Comparison of ENCODE assay signal across 29 mouse cellular contexts in the genomic region with DNA sequence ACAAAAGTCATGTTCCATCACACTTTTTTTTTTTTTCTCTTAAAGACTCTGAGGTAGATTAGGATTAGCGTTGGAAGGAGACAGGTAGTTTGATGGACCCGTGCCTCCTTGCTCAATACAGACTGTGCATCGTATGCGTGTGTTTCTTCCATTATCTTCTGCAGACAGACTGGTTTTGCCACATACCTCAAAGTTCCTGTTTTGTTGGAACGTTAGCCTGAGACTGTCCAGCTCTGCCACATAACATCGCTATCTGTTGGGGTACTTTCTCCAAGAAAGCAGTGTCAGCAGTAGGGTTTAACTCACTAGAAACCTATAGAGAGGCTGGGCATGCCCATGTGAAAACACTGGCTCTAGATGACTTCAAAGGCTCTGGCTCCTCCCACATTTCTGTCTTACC. TPM values are rescaled to one million over a fixed set of nuclear protein-coding genes. Genes with fewer than 3 reads are reported as not detected.
"Had no signal": no experiment of that assay in that cellular context is flagged by ENCODE, and none has a peak within 500 bp of the region (broad histone marks: within the 10 kb centered on the region; RNA-seq: fewer than 3 reads in every experiment).

No protein-coding gene starts in this region.

- H3K9me3 ChIP-seq: limb, embryonic 12.5 days; limb, embryonic 15.5 days; liver, embryonic 15.5 days; midbrain, embryonic 12.5 days; midbrain, embryonic 15.5 days; neural tube, embryonic 12.5 days; neural tube, embryonic 15.5 days had no signal

- H3K4me3 ChIP-seq: limb, embryonic 12.5 days; limb, embryonic 15.5 days; liver, embryonic 15.5 days; midbrain, embryonic 12.5 days; midbrain, embryonic 15.5 days; neural tube, embryonic 12.5 days; neural tube, embryonic 15.5 days had no signal

- DNase-seq: kidney, adult 9 months; kidney, postnatal 14 days; kidney, postnatal 4 days; left cerebral cortex, postnatal 4 days; lung, adult 2 months; lung, postnatal 14 days; right cerebral cortex, adult 18-20 months; right cerebral cortex, postnatal 14 days; right cerebral cortex, postnatal 4 days; thymus, adult 2 months; thymus, postnatal 14 days; thymus, postnatal 4 days had no signal

- H3K27ac ChIP-seq: limb, embryonic 12.5 days; limb, embryonic 15.5 days; liver, embryonic 15.5 days; macrophage; midbrain, embryonic 12.5 days; midbrain, embryonic 15.5 days; neural tube, embryonic 12.5 days; neural tube, embryonic 15.5 days; stomach, postnatal 0 days had no signal

- H3K9ac ChIP-seq: limb, embryonic 12.5 days; limb, embryonic 15.5 days; liver, embryonic 15.5 days; midbrain, embryonic 12.5 days; midbrain, embryonic 15.5 days; neural tube, embryonic 12.5 days; neural tube, embryonic 15.5 days had no signal

- H3K4me2 ChIP-seq: limb, embryonic 12.5 days; limb, embryonic 15.5 days; liver, embryonic 11.5 days; liver, embryonic 15.5 days; midbrain, embryonic 12.5 days; midbrain, embryonic 15.5 days; neural tube, embryonic 12.5 days; neural tube, embryonic 15.5 days had no signal

- ATAC-seq: midbrain, embryonic 15.5 days had no signal

- H3K36me3 ChIP-seq: limb, embryonic 12.5 days; limb, embryonic 15.5 days; liver, embryonic 15.5 days; midbrain, embryonic 12.5 days; midbrain, embryonic 15.5 days; neural tube, embryonic 12.5 days; neural tube, embryonic 15.5 days had no signal

- H3K27me3 ChIP-seq: limb, embryonic 12.5 days; limb, embryonic 15.5 days; liver, embryonic 15.5 days; midbrain, embryonic 12.5 days; midbrain, embryonic 15.5 days; neural tube, embryonic 12.5 days; neural tube, embryonic 15.5 days had no signal

- H3K4me1 ChIP-seq: liver, embryonic 15.5 days; midbrain, embryonic 15.5 days; neural tube, embryonic 15.5 days had no signal

RNA-seq across cellular contexts. Expression of gene 5330417H12Rik, which starts 31.5 kb away (rescaled TPM):
- total RNA-seq: layer of hippocampus, adult 18-20 months; layer of hippocampus, postnatal 14 days; left cerebral cortex, adult 8-10 months; left cerebral cortex, postnatal 14 days; left cerebral cortex, postnatal 4 days had no signal
- polyA plus RNA-seq: kidney, embryonic 16.5 days; limb, embryonic 12.5 days; limb, embryonic 15.5 days; liver, embryonic 15.5 days; lung, adult 2 months; lung, embryonic 16.5 days; macrophage; midbrain, embryonic 12.5 days; midbrain, embryonic 15.5 days; neural tube, embryonic 12.5 days; neural tube, embryonic 15.5 days; stomach, embryonic 14.5 days; stomach, postnatal 0 days; thymus, adult 2 months had no signal
